Comparison of ENCODE assay signal across 16 mouse cellular contexts in genomic region chr9:41532786-41533185, GRCm38 (mm10).
DNase-seq lines count a peak whose midpoint lies in the region; ATAC-seq lines count a peak whose summit lies in the region.
"Had no signal": no experiment of that assay in that cellular context is flagged by ENCODE, and none has a peak within 500 bp of the region (broad histone marks: within the 10 kb centered on the region; RNA-seq: fewer than 3 reads in every experiment).

No protein-coding gene starts in this region.

- no peak for ATAC-seq in embryonic facial prominence, embryonic 13.5 days (ENCODE audit: insufficient number of reproducible peaks, insufficient read depth, low FRiP score, low TSS enrichment, low read depth)
- ATAC-seq in hindbrain, embryonic 15.5 days (ENCODE audit: low FRiP score, low read depth): no peak
- ATAC-seq in lung, embryonic 16.5 days (ENCODE audit: low read depth): peak; percentile 87
- peak; percentile 66; the same call in 1 of the 2 replicates for ATAC-seq in stomach, embryonic 15.5 days (ENCODE audit: insufficient read depth, low FRiP score, low read depth)
- ATAC-seq: forebrain, embryonic 15.5 days had no signal

- peaks cover 17% of the 10 kb centered on the region for H3K4me1 ChIP-seq in embryonic facial prominence, embryonic 13.5 days
- H3K4me1 ChIP-seq in embryonic facial prominence, embryonic 10.5 days: peaks cover 10% of the 10 kb centered on the region
- peaks cover 9% of the 10 kb centered on the region; the same call in 1 of the 2 replicates for H3K4me1 ChIP-seq in hindbrain, embryonic 15.5 days (replicated peaks)
- 0 out of 2 replicates have a peak, but pooled peaks cover 4% of the 10 kb centered on the region for H3K4me1 ChIP-seq in hindbrain, embryonic 10.5 days (replicated peaks)
- H3K4me1 ChIP-seq in lung, embryonic 16.5 days (replicated peaks; ENCODE audit: control insufficient read depth, insufficient read depth, low read length): peaks cover 16% of the 10 kb centered on the region
- H3K4me1 ChIP-seq in stomach, embryonic 15.5 days: 0 out of 2 replicates have a peak, but pooled peaks cover 3% of the 10 kb centered on the region
- H3K4me1 ChIP-seq: liver, embryonic 15.5 days had no signal

- H3K9ac ChIP-seq in embryonic facial prominence, embryonic 13.5 days: no peak overlapping the region
- H3K9ac ChIP-seq in hindbrain, embryonic 15.5 days: no peak overlapping the region
- H3K9ac ChIP-seq in lung, embryonic 16.5 days (ENCODE audit: low read length): no peak overlapping the region
- H3K9ac ChIP-seq in stomach, embryonic 15.5 days: no peak overlapping the region
- H3K9ac ChIP-seq: forebrain, embryonic 15.5 days; liver, embryonic 15.5 days had no signal

- 0 out of 2 replicates have a peak overlapping the region, but pooled peaks have one; percentile 55 for H3K27ac ChIP-seq in embryonic facial prominence, embryonic 13.5 days
- H3K27ac ChIP-seq in embryonic facial prominence, embryonic 10.5 days (replicated peaks): no peak overlapping the region
- H3K27ac ChIP-seq in hindbrain, embryonic 15.5 days (replicated peaks): 0 out of 2 replicates have a peak overlapping the region, but pooled peaks have one; percentile 34
- H3K27ac ChIP-seq in hindbrain, embryonic 10.5 days: no peak overlapping the region
- peak overlapping the region; percentile 54 for H3K27ac ChIP-seq in lung, embryonic 16.5 days (ENCODE audit: low read length)
- 0 out of 2 replicates have a peak overlapping the region, but pooled peaks have one; percentile 26 for H3K27ac ChIP-seq in stomach, embryonic 15.5 days
- H3K27ac ChIP-seq: forebrain, embryonic 15.5 days; liver, embryonic 15.5 days; midbrain, embryonic 10.5 days had no signal

- peaks cover 19% of the 10 kb centered on the region for H3K36me3 ChIP-seq in embryonic facial prominence, embryonic 13.5 days
- peaks cover 4% of the 10 kb centered on the region; the same call in 1 of the 2 replicates for H3K36me3 ChIP-seq in embryonic facial prominence, embryonic 10.5 days (replicated peaks)
- H3K36me3 ChIP-seq in hindbrain, embryonic 15.5 days: no peaks in the 10 kb centered on the region
- peaks cover 53% of the 10 kb centered on the region for H3K36me3 ChIP-seq in hindbrain, embryonic 10.5 days
- no peaks in the 10 kb centered on the region for H3K36me3 ChIP-seq in lung, embryonic 16.5 days (ENCODE audit: control insufficient read depth, insufficient read depth, low read length)
- no peaks in the 10 kb centered on the region for H3K36me3 ChIP-seq in stomach, embryonic 15.5 days
- H3K36me3 ChIP-seq: liver, embryonic 15.5 days had no signal

- H3K4me3 ChIP-seq in embryonic facial prominence, embryonic 13.5 days: no peak overlapping the region
- no peak overlapping the region for H3K4me3 ChIP-seq in embryonic facial prominence, embryonic 10.5 days
- H3K4me3 ChIP-seq in hindbrain, embryonic 15.5 days: no peak overlapping the region
- no peak overlapping the region for H3K4me3 ChIP-seq in hindbrain, embryonic 10.5 days
- H3K4me3 ChIP-seq in lung, embryonic 16.5 days (ENCODE audit: low read length): no peak overlapping the region
- H3K4me3 ChIP-seq in stomach, embryonic 15.5 days (replicated peaks): no peak overlapping the region
- H3K4me3 ChIP-seq: forebrain, embryonic 15.5 days; liver, embryonic 15.5 days; midbrain, embryonic 10.5 days had no signal

- WGBS in embryonic facial prominence, embryonic 13.5 days: 80% methylated on average over 3 of the region's 3 CpGs
- 77% methylated on average over 3 of the region's 3 CpGs for WGBS in embryonic facial prominence, embryonic 10.5 days
- WGBS in hindbrain, embryonic 15.5 days: 81% methylated on average over 3 of the region's 3 CpGs
- WGBS in hindbrain, embryonic 10.5 days: 77% methylated on average over 3 of the region's 3 CpGs
- WGBS in lung, embryonic 16.5 days: 41% methylated on average over 3 of the region's 3 CpGs
- WGBS in stomach, embryonic 15.5 days: 59% methylated on average over 3 of the region's 3 CpGs

- no peak overlapping the region for H3K4me2 ChIP-seq in embryonic facial prominence, embryonic 13.5 days
- H3K4me2 ChIP-seq in hindbrain, embryonic 15.5 days: no peak overlapping the region
- peak overlapping the region; percentile 38 for H3K4me2 ChIP-seq in lung, embryonic 16.5 days (ENCODE audit: low read depth, low read length)
- H3K4me2 ChIP-seq in stomach, embryonic 15.5 days: peak overlapping the region; percentile 22
- H3K4me2 ChIP-seq: forebrain, embryonic 15.5 days; liver, embryonic 15.5 days had no signal

- no peaks in the 10 kb centered on the region for H3K27me3 ChIP-seq in embryonic facial prominence, embryonic 13.5 days
- no peaks in the 10 kb centered on the region for H3K27me3 ChIP-seq in embryonic facial prominence, embryonic 10.5 days (replicated peaks; ENCODE audit: low read depth, poor library complexity, severe bottlenecking)
- H3K27me3 ChIP-seq in hindbrain, embryonic 15.5 days: no peaks in the 10 kb centered on the region
- no peaks in the 10 kb centered on the region for H3K27me3 ChIP-seq in hindbrain, embryonic 10.5 days (ENCODE audit: insufficient read depth, poor library complexity, severe bottlenecking)
- H3K27me3 ChIP-seq in lung, embryonic 16.5 days (ENCODE audit: control insufficient read depth, insufficient read depth, low read depth, low read length): no peaks in the 10 kb centered on the region
- no peaks in the 10 kb centered on the region for H3K27me3 ChIP-seq in stomach, embryonic 15.5 days (replicated peaks)
- H3K27me3 ChIP-seq: forebrain, embryonic 15.5 days; liver, embryonic 15.5 days had no signal

- no peak for DNase-seq in embryonic facial prominence, embryonic 10.5 days (ENCODE audit: low spot score)
- DNase-seq in hindbrain, embryonic 10.5 days (ENCODE audit: low spot score): no peak
- DNase-seq in lung, postnatal 25 days (ENCODE audit: low spot score): no peak
- no peak for DNase-seq in gastrocnemius, adult 18-20 months (ENCODE audit: low spot score)
- DNase-seq: adrenal gland, postnatal 10 days; cerebellum, adult 2 months; right cerebral cortex, adult 18-20 months; spleen, adult 18-20 months; thymus, postnatal 36 days had no signal

- no peaks in the 10 kb centered on the region for H3K9me3 ChIP-seq in embryonic facial prominence, embryonic 13.5 days
- no peaks in the 10 kb centered on the region for H3K9me3 ChIP-seq in embryonic facial prominence, embryonic 10.5 days
- H3K9me3 ChIP-seq in hindbrain, embryonic 15.5 days: no peaks in the 10 kb centered on the region
- no peaks in the 10 kb centered on the region for H3K9me3 ChIP-seq in hindbrain, embryonic 10.5 days
- H3K9me3 ChIP-seq in lung, embryonic 16.5 days (ENCODE audit: control insufficient read depth, low read length): no peaks in the 10 kb centered on the region
- H3K9me3 ChIP-seq in stomach, embryonic 15.5 days: no peaks in the 10 kb centered on the region
- H3K9me3 ChIP-seq: forebrain, embryonic 15.5 days; liver, embryonic 15.5 days; midbrain, embryonic 10.5 days had no signal

Comparison
In these comparisons a context has a peak if more than half of its experiments do, and no peak if none do; other contexts are left out.
1. H3K27ac ChIP-seq: peak in embryonic facial prominence, embryonic 13.5 days (single experiment), hindbrain, embryonic 15.5 days (single experiment), lung, embryonic 16.5 days (single experiment) and stomach, embryonic 15.5 days (single experiment); none in embryonic facial prominence, embryonic 10.5 days (single experiment) and hindbrain, embryonic 10.5 days (single experiment).
2. ATAC-seq: peak in lung, embryonic 16.5 days (single experiment) and stomach, embryonic 15.5 days (single experiment); none in embryonic facial prominence, embryonic 13.5 days (single experiment) and hindbrain, embryonic 15.5 days (single experiment).
3. H3K4me2 ChIP-seq: peak in lung, embryonic 16.5 days (single experiment) and stomach, embryonic 15.5 days (single experiment); none in embryonic facial prominence, embryonic 13.5 days (single experiment) and hindbrain, embryonic 15.5 days (single experiment).